Mouse (Mus musculus): ENCODE data around the gene Pdap1.

DNA sequence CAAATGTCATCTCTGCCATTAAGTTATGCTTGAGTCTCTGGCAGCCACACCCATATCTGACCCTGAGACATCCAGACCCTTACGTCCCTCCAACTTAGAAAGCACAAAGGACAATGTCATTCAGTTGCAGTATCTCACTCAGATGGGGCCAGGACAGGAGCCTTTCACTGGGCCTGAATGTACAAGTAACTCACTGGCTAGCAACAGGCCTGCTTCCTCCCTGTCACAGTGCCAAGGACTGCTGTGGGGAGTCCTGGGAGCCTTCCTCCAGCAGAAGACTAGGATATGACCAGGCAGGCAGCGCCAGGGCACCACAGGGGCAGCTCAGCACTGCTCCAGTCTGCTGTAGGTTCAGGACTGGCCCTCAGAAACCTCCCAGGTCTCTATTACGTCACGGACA lies 10.9 kb downstream of the Pdap1 start:
- no peak for TF ChIP-seq POLR2A (IDR thresholded peaks at IDR 0.05; ENCODE audit: control insufficient read depth, extremely low read depth, insufficient read depth, low read length, poor library complexity)
- no peak for TF ChIP-seq CTCF (IDR thresholded peaks at IDR 0.05; ENCODE audit: borderline replicate concordance, control insufficient read depth, extremely low read depth, insufficient read depth, low read length, poor library complexity)

Data from thymus, adult 2 months (tissue).